Mouse (Mus musculus) intestine, embryonic 16.5 days (tissue): Measurements from ENCODE around the gene Map4k4. TPM values are rescaled to one million over a fixed set of nuclear protein-coding genes. Genes with fewer than 3 reads are reported as not detected.

Source experiments
- ATAC-seq: fragments of 200-750 bp; cut with Nextera tagmentation; 2 replicates; pipeline ENCODE4 v1.8.0; 2017; ENCODE audit warnings: moderate TSS enrichment, moderate library complexity
- H3K27ac ChIP-seq: fragments of 300-500 bp; sonication (generic); 2 replicates; pipeline ENCODE4 v1.5.1; 2014; ENCODE audit warnings: mild to moderate bottlenecking, low read length
- H3K27me3 ChIP-seq: fragments of 300-500 bp; sonication (generic); replicated peaks from 2 replicates; pipeline ENCODE4 v1.6.1; 2014; ENCODE audit warnings: low read length, control low read depth, mixed read lengths; ENCODE audit not compliant: control insufficient read depth, insufficient read depth
- H3K36me3 ChIP-seq: fragments of 300-500 bp; sonication (generic); 2 replicates; pipeline ENCODE4 v1.6.1; 2014; ENCODE audit warnings: low read length, control low read depth; ENCODE audit not compliant: control insufficient read depth, insufficient read depth
- H3K4me1 ChIP-seq: fragments of 300-500 bp; sonication (generic); 2 replicates; pipeline ENCODE4 v1.6.1; 2014; ENCODE audit warnings: low read length, control low read depth, mixed read lengths; ENCODE audit not compliant: control insufficient read depth, insufficient read depth
- H3K4me2 ChIP-seq: fragments of 300-500 bp; sonication (generic); 2 replicates; pipeline ENCODE4 v1.6.1; 2014; ENCODE audit warnings: low read depth, low read length, control low read depth
- H3K4me3 ChIP-seq: fragments of 300-500 bp; sonication (generic); 2 replicates; pipeline ENCODE4 v1.5.1; 2014; ENCODE audit warnings: mild to moderate bottlenecking, low read length
- H3K9ac ChIP-seq: fragments of 300-500 bp; sonication (generic); 2 replicates; pipeline ENCODE4 v1.6.1; 2014; ENCODE audit warnings: low read depth, low read length
- H3K9me3 ChIP-seq: fragments of 300-500 bp; sonication (generic); 2 replicates; pipeline ENCODE4 v1.6.1; 2016; ENCODE audit warnings: low read length, control low read depth; ENCODE audit not compliant: control insufficient read depth
- WGBS: fragments of 180-500 bp; shearing (Covaris S2); extraction: QIAGEN DNeasy Blood & Tissue Kit; methylation state at CpG from one replicate; pipeline ENCODE4 v1.1.7; 2014; 5-methylcytosine and 5-hydroxymethylcytosine counted together
- polyA plus RNA-seq: library from polyadenylated mRNA; unstranded; fragments of >200 nt; fragmentation: Nextera tagmentation; extraction: Ambion mirVana; gene quantifications from 2 replicates; pipeline ENCODE4 v1.2.1, GENCODE M21; 2015

The Map4k4 gene
- polyA plus RNA-seq, 1 experiment from 2014 or later: 10.1 TPM

DNA sequence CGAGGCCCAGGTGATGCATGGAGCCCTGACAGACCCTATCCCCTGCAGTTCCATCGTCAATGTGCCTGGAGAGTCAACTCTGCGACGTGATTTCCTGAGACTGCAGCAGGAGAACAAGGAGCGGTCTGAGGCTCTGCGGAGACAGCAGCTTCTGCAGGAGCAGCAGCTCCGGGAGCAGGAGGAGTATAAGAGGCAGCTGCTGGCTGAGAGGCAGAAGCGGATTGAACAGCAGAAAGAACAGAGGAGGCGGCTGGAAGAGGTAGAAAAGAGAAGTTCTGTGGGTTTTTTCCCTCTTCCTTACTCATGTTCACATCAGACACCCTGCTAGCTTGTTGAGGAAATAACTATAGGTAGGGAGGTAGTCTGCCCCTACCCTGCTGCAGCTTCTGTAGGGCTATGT, 89.3 kb downstream of the Map4k4 start:
- peaks cover 22% of the 10 kb centered on the region for H3K36me3 ChIP-seq
- H3K27me3 ChIP-seq: no peaks in the 10 kb centered on the region
- WGBS: 92% methylated on average over 9 of the region's 9 CpGs

DNA sequence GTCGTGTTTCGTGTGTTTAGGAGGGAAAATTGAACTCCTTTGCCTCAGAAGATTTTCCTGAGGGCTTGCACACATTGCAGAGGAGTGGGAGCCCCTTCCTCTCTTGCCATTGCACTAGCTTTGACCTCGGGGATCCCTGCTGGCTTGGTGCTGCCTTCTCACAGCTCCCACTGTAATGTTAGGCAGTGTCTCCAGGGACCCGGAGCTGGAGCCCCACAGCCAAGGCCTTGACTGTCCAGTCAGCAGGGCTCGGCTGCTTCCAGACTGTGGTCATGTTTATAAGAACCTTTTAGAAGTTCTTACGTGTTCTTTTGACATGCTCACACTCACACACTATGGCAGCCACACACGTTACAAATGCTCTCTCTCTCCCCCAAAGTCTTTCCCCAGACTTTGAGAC, 93.2 kb downstream of the Map4k4 start:
- no peak overlapping the region for H3K27ac ChIP-seq
- no peak overlapping the region for H3K4me2 ChIP-seq
- ATAC-seq: no peak
- H3K4me1 ChIP-seq: no peaks in the 10 kb centered on the region
- H3K9ac ChIP-seq: no peak overlapping the region
- H3K4me3 ChIP-seq: no peak overlapping the region
- H3K36me3 ChIP-seq: peaks cover 17% of the 10 kb centered on the region
- H3K27me3 ChIP-seq: no peaks in the 10 kb centered on the region
- WGBS: 81% methylated on average over 7 of the region's 7 CpGs
- no peaks in the 10 kb centered on the region for H3K9me3 ChIP-seq

More for the DNA sequence above, 89.3 kb downstream of the Map4k4 start:
- Histone ChIP-seq H3K4me1 (no peaks in the 10 kb centered on the region), H3K4me2 (no peak overlapping the region), H3K27ac (no peak overlapping the region), H3K9me3 (no peaks in the 10 kb centered on the region), H3K4me3 (no peak overlapping the region), H3K9ac (no peak overlapping the region)
- ATAC-seq: no peak

GRCm38 (mm10) chr1:39995593-39995992, 94.9 kb downstream of the Map4k4 start:
- Histone ChIP-seq H3K36me3 (peaks cover 5% of the 10 kb centered on the region; the same call in 1 of the 2 replicates), H3K4me3 (no peak overlapping the region), H3K27me3 (no peaks in the 10 kb centered on the region), H3K27ac (no peak overlapping the region), H3K4me1 (no peaks in the 10 kb centered on the region), H3K9me3 (no peaks in the 10 kb centered on the region), H3K4me2 (no peak overlapping the region), H3K9ac (no peak overlapping the region)
- WGBS: 91% methylated on average over 2 of the region's 2 CpGs
- ATAC-seq: no peak

GRCm38 (mm10) chr1:40000476-40000875, 99.8 kb downstream of the Map4k4 start:
- 83% methylated on average over 16 of the region's 16 CpGs for WGBS
- H3K27ac ChIP-seq: no peak overlapping the region
- H3K9me3 ChIP-seq: no peaks in the 10 kb centered on the region

DNA sequence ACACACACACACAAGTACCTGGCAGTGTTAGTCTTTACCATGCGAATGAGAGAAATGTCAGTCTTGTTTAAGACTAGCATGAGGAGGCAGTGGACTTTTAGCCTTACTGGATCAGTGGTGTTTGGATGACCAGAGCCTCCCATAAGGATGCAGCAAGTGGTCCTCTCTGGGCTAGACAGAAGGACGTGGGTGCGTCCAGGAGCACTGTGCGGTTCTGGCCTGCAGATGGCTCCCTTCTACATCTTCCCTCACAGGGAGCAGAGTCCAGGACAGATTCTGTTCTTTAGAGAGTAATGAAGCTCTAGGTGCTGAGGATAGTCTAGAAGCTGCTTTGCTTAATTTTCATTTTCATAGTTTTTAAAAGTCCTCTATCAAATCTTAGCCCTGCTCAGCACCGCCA, 100.2 kb downstream of the Map4k4 start:
- Histone ChIP-seq H3K9me3 (no peaks in the 10 kb centered on the region), H3K27ac (no peak overlapping the region), H3K4me3 (no peak overlapping the region), H3K4me2 (no peak overlapping the region), H3K4me1 (0 out of 2 replicates have a peak, but pooled peaks cover 3% of the 10 kb centered on the region), H3K27me3 (no peaks in the 10 kb centered on the region), H3K36me3 (peaks cover 7% of the 10 kb centered on the region; the same call in 1 of the 2 replicates), H3K9ac (no peak overlapping the region)
- WGBS: 67% methylated on average over 5 of the region's 5 CpGs
- ATAC-seq: peak; percentile 66

More at GRCm38 (mm10) chr1:40000476-40000875, 99.8 kb downstream of the Map4k4 start:
- H3K4me3 ChIP-seq: no peak overlapping the region
- 0 out of 2 replicates have a peak, but pooled peaks cover 3% of the 10 kb centered on the region for H3K4me1 ChIP-seq
- H3K36me3 ChIP-seq: peaks cover 6% of the 10 kb centered on the region; the same call in 1 of the 2 replicates
- no peak overlapping the region for H3K4me2 ChIP-seq
- H3K27me3 ChIP-seq: no peaks in the 10 kb centered on the region
- H3K9ac ChIP-seq: no peak overlapping the region
- no peak; the same call in 1 of the 2 replicates for ATAC-seq

DNA sequence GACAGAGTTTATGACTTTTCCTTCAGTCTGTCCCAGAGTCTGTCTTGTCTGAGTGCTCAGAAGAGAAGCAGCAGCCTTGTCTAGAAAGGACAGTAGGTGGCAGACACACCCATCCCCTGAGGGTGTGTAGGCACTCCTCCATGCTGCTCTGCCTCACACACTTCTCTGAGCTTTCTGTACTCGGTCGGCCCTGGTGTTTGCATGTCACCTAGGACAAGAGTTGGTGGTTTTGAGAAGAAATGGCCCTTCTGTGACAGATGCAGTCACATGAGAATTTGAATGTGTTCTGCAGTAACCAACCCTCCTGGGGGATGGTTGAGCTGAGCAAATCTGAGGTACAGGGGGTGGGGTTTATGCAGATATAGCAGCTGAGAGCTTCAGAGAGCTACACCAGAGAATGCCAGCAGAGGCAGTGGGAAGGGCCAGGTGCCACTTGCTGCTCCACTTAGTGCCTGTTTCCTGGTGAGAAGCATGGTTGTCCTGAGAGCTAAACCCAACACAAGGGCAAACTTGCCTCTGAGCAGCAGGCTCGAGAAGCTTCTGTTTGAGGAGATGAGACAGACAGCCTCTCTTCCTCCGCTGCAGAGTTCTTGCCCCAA, 101.5 kb downstream of the Map4k4 start:
- no peak overlapping the region for H3K9ac ChIP-seq
- H3K36me3 ChIP-seq: peaks cover 12% of the 10 kb centered on the region
- H3K27ac ChIP-seq: no peak overlapping the region
- 0 out of 2 replicates have a peak, but pooled peaks cover 3% of the 10 kb centered on the region for H3K4me1 ChIP-seq
- no peaks in the 10 kb centered on the region for H3K27me3 ChIP-seq
- no peaks in the 10 kb centered on the region for H3K9me3 ChIP-seq
- no peak overlapping the region for H3K4me2 ChIP-seq
- H3K4me3 ChIP-seq: no peak overlapping the region
- WGBS: 71% methylated on average over 4 of the region's 4 CpGs
- peak; percentile 47; the same call in 1 of the 2 replicates for ATAC-seq

GRCm38 (mm10) chr1:40006043-40006651, 105.4 kb downstream of the Map4k4 start:
- 0 out of 2 replicates have a peak, but pooled peaks have one; percentile 22 for ATAC-seq

DNA sequence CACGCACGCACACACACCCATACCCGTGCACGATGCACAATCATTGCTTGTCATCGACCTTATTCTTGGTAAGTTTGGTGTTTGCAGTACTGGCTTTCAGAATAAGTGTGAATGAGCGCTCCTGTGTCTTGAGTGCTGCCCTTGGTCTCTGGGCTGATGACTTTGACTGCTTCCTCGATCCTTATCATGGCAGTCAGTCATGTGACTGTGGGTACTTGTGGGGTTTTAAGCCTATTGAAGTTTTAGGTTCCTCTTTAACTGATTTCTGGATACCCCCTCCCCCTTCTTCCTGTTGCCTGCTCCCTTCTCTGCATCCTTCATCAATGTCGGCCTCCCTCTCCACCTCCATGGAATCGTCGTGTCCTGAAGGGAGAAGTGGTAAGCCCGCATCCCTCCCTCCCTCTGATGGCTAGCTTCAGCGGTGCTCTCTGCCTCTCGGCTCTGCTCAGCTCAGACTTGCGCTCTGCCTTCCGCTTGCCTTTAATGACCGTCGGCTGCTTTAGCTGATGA, 107.3 kb downstream of the Map4k4 start:
- peaks cover 21% of the 10 kb centered on the region for H3K36me3 ChIP-seq
- H3K4me3 ChIP-seq: no peak overlapping the region
- H3K27me3 ChIP-seq: no peaks in the 10 kb centered on the region
- no peaks in the 10 kb centered on the region for H3K9me3 ChIP-seq
- H3K27ac ChIP-seq: no peak overlapping the region
- no peak for ATAC-seq
- H3K4me1 ChIP-seq: no peaks in the 10 kb centered on the region
- no peak overlapping the region for H3K9ac ChIP-seq
- H3K4me2 ChIP-seq: no peak overlapping the region
- WGBS: 74% methylated on average over 17 of the region's 17 CpGs

More at GRCm38 (mm10) chr1:40006043-40006651, 105.4 kb downstream of the Map4k4 start:
- Histone ChIP-seq H3K27ac (no peak overlapping the region), H3K27me3 (no peaks in the 10 kb centered on the region), H3K9me3 (no peaks in the 10 kb centered on the region), H3K36me3 (peaks cover 21% of the 10 kb centered on the region), H3K4me1 (0 out of 2 replicates have a peak, but pooled peaks cover 3% of the 10 kb centered on the region), H3K9ac (no peak overlapping the region), H3K4me3 (no peak overlapping the region), H3K4me2 (no peak overlapping the region)
- 98% methylated on average over 4 of the region's 4 CpGs for WGBS

DNA sequence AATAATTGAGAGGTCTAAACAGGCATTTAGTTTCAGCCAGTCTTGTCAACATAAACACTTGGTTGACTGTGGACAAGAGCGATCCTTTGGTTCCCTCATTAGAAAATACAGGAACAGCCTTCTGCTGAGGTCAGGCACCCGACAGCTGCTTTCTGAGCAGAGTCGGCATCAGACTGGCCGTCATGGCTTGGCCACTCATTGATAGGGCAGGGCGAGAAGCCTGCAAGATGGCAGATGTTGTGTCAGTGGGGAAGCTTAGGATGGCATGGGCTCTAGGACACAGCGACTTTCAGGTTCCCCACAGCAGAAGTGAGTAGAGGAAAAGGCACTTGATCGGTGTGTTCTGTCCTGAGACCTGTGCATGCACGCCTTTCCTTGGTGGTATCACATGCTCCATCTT, 112.0 kb downstream of the Map4k4 start:
- H3K27ac ChIP-seq: no peak overlapping the region
- no peaks in the 10 kb centered on the region for H3K4me1 ChIP-seq
- 91% methylated on average over 8 of the region's 8 CpGs for WGBS
- H3K4me3 ChIP-seq: no peak overlapping the region
- no peaks in the 10 kb centered on the region for H3K9me3 ChIP-seq
- ATAC-seq: no peak
- H3K36me3 ChIP-seq: peaks cover 17% of the 10 kb centered on the region
- no peak overlapping the region for H3K9ac ChIP-seq
- no peaks in the 10 kb centered on the region for H3K27me3 ChIP-seq
- no peak overlapping the region for H3K4me2 ChIP-seq
